Mouse (Mus musculus): ENCODE measurements around the gene Hcls1. TPM values are rescaled to one million over a fixed set of nuclear protein-coding genes. Genes with fewer than 3 reads are reported as not detected.

Hcls1 gene
- polyA plus RNA-seq, 1 experiment from 2014 or later = 3.4 TPM

GRCm38 (mm10) chr16:36920410-36920809 is 14.4 kb upstream of the Hcls1 start:
- H3K27ac ChIP-seq = no peak overlapping the region
- peaks cover 60% of the 10 kb centered on the region for H3K36me3 ChIP-seq
- ATAC-seq (ENCODE audit: insufficient number of reproducible peaks, insufficient read depth, low FRiP score, low TSS enrichment) = no peak
- no peaks in the 10 kb centered on the region for H3K27me3 ChIP-seq
- no peak overlapping the region for H3K4me2 ChIP-seq (replicated peaks)
- no peak overlapping the region for H3K9ac ChIP-seq
- H3K4me1 ChIP-seq = no peaks in the 10 kb centered on the region
- WGBS = 92% methylated on average over 3 of the region's 3 CpGs
- H3K9me3 ChIP-seq = no peaks in the 10 kb centered on the region
- H3K4me3 ChIP-seq = no peak overlapping the region

GRCm38 (mm10) chr16:36921067-36921613 is 13.6 kb upstream of the Hcls1 start:
- Histone ChIP-seq H3K4me2 (replicated peaks) (no peak overlapping the region), H3K9me3 (no peaks in the 10 kb centered on the region), H3K36me3 (peaks cover 60% of the 10 kb centered on the region), H3K4me3 (no peak overlapping the region), H3K27ac (no peak overlapping the region), H3K27me3 (no peaks in the 10 kb centered on the region), H3K4me1 (no peaks in the 10 kb centered on the region), H3K9ac (no peak overlapping the region)
- no peak for ATAC-seq (ENCODE audit: insufficient number of reproducible peaks, insufficient read depth, low FRiP score, low TSS enrichment)
- 88% methylated on average over 8 of the region's 8 CpGs for WGBS

DNA sequence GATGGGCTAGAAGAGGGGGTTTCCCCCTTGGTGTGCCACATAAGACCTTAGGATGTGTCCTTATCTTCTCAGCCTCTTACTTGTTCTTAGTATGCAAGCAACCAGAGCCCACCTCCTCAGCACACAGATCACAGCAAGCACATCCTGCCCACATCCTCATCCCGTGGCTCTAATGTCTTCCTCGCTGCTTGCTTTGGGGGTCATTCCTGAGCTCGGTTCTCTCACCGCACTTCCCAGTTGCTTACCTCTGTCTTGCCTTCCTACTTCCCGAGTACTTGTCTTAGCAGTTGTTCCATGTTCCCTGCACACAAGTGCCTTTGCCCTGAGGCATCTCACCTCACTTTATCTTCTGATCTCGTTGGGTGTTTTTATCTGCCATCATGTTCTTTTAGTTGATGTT is 12.8 kb upstream of the Hcls1 start:
- WGBS = 78% methylated on average over 6 of the region's 6 CpGs
- H3K4me1 ChIP-seq = no peaks in the 10 kb centered on the region
- H3K27ac ChIP-seq = no peak overlapping the region
- H3K4me2 ChIP-seq (replicated peaks) = no peak overlapping the region
- no peak for ATAC-seq (ENCODE audit: insufficient number of reproducible peaks, insufficient read depth, low FRiP score, low TSS enrichment)
- H3K36me3 ChIP-seq = peaks cover 61% of the 10 kb centered on the region
- H3K4me3 ChIP-seq = no peak overlapping the region
- no peak overlapping the region for H3K9ac ChIP-seq
- no peaks in the 10 kb centered on the region for H3K27me3 ChIP-seq
- H3K9me3 ChIP-seq = no peaks in the 10 kb centered on the region

DNA sequence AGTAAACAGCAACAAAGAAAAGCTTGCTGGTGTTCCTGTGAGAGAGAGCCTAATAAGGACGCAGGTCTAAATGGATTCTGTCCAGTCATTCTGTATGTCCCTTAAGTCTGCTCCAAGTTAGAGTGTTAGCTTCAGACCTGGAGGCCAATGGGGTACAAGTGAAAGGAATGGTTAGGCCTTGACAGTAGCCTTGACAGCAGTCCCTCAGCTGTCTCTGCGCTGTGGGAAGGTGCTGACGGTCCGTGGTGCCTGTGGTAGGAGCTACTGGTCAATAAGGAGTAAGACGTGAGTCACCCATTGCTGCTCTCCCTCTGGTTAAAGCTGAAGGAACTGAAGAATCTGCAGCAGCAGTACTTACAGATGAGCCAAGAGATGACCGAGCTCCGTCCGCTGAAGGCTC is 10.5 kb upstream of the Hcls1 start:
- H3K4me2 ChIP-seq (replicated peaks) = no peak overlapping the region
- H3K9ac ChIP-seq = no peak overlapping the region
- H3K27me3 ChIP-seq = no peaks in the 10 kb centered on the region
- no peaks in the 10 kb centered on the region for H3K4me1 ChIP-seq
- peaks cover 59% of the 10 kb centered on the region for H3K36me3 ChIP-seq
- ATAC-seq (ENCODE audit: insufficient number of reproducible peaks, insufficient read depth, low FRiP score, low TSS enrichment) = no peak
- H3K9me3 ChIP-seq = no peaks in the 10 kb centered on the region
- no peak overlapping the region for H3K4me3 ChIP-seq
- no peak overlapping the region for H3K27ac ChIP-seq
- WGBS = 91% methylated on average over 8 of the region's 8 CpGs

GRCm38 (mm10) chr16:36925351-36925750 is 9.4 kb upstream of the Hcls1 start:
- no peak overlapping the region for H3K9ac ChIP-seq
- no peak for ATAC-seq (ENCODE audit: insufficient number of reproducible peaks, insufficient read depth, low FRiP score, low TSS enrichment)
- H3K9me3 ChIP-seq = no peaks in the 10 kb centered on the region
- no peaks in the 10 kb centered on the region for H3K27me3 ChIP-seq
- H3K4me1 ChIP-seq = no peaks in the 10 kb centered on the region
- H3K27ac ChIP-seq = no peak overlapping the region
- H3K36me3 ChIP-seq = peaks cover 64% of the 10 kb centered on the region
- H3K4me2 ChIP-seq (replicated peaks) = no peak overlapping the region
- no peak overlapping the region for H3K4me3 ChIP-seq
- WGBS = 91% methylated on average over 6 of the region's 6 CpGs

- Histone ChIP-seq H3K27ac (no peak overlapping the region), H3K4me1 (no peaks in the 10 kb centered on the region), H3K9me3 (no peaks in the 10 kb centered on the region), H3K27me3 (no peaks in the 10 kb centered on the region), H3K4me2 (replicated peaks) (no peak overlapping the region), H3K9ac (no peak overlapping the region), H3K36me3 (peaks cover 65% of the 10 kb centered on the region), H3K4me3 (no peak overlapping the region)
- WGBS = 83% methylated on average over 6 of the region's 6 CpGs
- ATAC-seq (ENCODE audit: insufficient number of reproducible peaks, insufficient read depth, low FRiP score, low TSS enrichment) = no peak
Observed at GRCm38 (mm10) chr16:36925797-36926196, 9.0 kb upstream of the Hcls1 start.

DNA sequence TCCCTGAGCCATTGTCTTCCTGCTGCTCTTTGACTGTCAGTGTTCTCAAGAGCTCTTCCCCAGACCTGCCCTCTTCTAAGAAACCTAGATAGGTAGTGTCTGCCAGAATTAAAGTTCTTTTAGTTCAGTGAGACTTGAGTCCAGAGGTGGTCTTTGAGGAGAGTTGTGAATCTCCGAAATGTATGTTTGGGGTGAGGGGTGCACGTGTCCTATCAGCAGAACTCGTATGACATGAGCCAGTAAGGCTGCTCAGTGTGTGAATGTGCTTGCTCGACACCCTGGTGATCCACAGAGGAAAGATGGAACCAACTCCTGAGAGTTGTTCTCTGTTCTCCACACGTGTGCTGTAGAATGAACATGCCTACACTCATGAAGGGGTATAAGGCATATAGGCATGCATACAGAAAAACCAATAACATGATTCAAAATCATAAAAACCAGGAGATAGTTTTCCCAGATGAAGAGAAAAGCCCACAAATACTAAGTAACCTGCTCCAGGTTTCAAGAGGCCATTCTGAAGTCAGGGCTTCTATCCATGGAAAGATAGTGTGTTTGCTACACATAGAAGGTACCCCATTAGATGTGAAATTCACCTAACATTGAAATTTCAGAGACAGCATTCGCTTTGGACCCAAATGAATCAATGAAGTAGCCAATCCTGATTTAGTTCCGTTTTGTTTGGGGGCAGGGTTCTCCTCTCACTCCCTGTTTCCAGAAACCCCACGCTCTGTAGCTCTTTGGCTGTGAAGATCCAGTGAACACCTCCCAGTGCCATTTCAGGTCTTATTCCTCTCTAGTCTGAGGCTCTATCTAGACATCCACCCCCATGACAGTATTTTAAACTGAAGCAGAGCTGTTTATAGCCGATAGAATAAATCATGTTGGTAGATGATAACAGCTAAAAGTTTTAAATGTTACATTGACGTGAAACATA is 8.0 kb upstream of the Hcls1 start:
- Histone ChIP-seq H3K27me3 (no peaks in the 10 kb centered on the region), H3K4me1 (no peaks in the 10 kb centered on the region), H3K27ac (no peak overlapping the region), H3K9ac (no peak overlapping the region), H3K36me3 (peaks cover 61% of the 10 kb centered on the region), H3K4me2 (replicated peaks) (no peak overlapping the region), H3K4me3 (no peak overlapping the region), H3K9me3 (no peaks in the 10 kb centered on the region)
- 92% methylated on average over 10 of the region's 10 CpGs for WGBS
- ATAC-seq (ENCODE audit: insufficient number of reproducible peaks, insufficient read depth, low FRiP score, low TSS enrichment) = no peak

DNA sequence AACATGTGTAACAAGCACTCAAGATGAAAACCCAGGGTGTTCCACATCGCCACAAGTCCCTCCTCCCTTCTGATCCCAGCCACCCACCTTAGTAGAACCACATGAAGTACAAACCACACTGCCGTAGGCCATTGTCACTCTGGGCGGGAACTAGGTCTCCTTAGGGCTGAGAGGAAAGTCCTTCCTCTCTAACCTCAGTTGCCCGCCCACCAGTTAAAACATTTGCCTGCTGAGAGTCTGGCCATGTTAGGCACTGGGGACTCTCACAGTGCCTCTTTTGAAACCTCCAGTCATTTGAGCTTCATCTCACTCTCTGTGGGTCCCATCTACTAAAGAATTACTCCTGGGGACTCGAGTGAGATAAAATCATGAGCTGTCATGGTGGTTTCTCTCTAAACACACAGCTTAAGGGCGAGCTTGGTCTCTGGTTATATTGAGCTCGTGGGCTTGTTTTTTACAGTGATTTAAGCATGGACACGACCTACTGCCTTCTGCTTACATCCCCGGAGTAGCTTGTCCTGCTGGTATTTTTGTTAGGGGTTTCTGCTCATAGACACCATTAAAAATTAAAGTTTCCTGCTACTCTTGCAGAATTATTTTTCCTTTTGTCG is 7.2 kb upstream of the Hcls1 start:
- no peaks in the 10 kb centered on the region for H3K27me3 ChIP-seq
- H3K4me3 ChIP-seq = no peak overlapping the region
- H3K36me3 ChIP-seq = peaks cover 68% of the 10 kb centered on the region
- H3K27ac ChIP-seq = no peak overlapping the region
- no peak overlapping the region for H3K9ac ChIP-seq
- no peaks in the 10 kb centered on the region for H3K9me3 ChIP-seq
- no peaks in the 10 kb centered on the region for H3K4me1 ChIP-seq
- H3K4me2 ChIP-seq (replicated peaks) = no peak overlapping the region
- WGBS = 79% methylated on average over 10 of the region's 10 CpGs
- no peak for ATAC-seq (ENCODE audit: insufficient number of reproducible peaks, insufficient read depth, low FRiP score, low TSS enrichment)

- H3K9ac ChIP-seq = no peak overlapping the region
- ATAC-seq (ENCODE audit: insufficient number of reproducible peaks, insufficient read depth, low FRiP score, low TSS enrichment) = no peak
- no peaks in the 10 kb centered on the region for H3K27me3 ChIP-seq
- no peak overlapping the region for H3K4me3 ChIP-seq
- no peak overlapping the region for H3K27ac ChIP-seq
- peaks cover 72% of the 10 kb centered on the region for H3K36me3 ChIP-seq
- H3K4me2 ChIP-seq (replicated peaks) = no peak overlapping the region
- no peaks in the 10 kb centered on the region for H3K4me1 ChIP-seq
- H3K9me3 ChIP-seq = no peaks in the 10 kb centered on the region
- 92% methylated on average over 8 of the region's 8 CpGs for WGBS
Observed at GRCm38 (mm10) chr16:36928106-36928500, 6.7 kb upstream of the Hcls1 start.

DNA sequence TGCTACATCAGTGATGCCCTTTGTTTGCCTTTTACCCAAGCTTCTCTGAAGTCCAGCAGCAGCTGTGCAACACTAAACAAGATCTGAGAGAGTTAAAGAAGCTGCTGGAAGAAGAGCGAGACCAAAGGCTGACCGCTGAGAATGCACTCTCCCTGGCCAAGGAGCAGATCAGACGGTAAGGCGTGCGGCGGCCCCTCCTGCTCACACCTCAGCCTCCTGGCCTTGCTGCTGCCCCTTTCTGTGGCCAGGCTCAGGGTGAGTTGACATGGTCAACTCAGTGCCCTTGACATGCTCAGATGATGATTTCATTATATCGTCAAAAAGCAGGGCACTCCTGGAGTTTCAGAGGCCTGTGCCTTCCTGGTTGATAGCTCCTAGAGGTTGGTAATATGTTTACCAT is 5.6 kb upstream of the Hcls1 start:
- no peaks in the 10 kb centered on the region for H3K27me3 ChIP-seq
- H3K9ac ChIP-seq = no peak overlapping the region
- 96% methylated on average over 7 of the region's 7 CpGs for WGBS
- peaks cover 68% of the 10 kb centered on the region for H3K36me3 ChIP-seq
- H3K27ac ChIP-seq = no peak overlapping the region
- ATAC-seq (ENCODE audit: insufficient number of reproducible peaks, insufficient read depth, low FRiP score, low TSS enrichment) = no peak
- no peak overlapping the region for H3K4me3 ChIP-seq
- H3K4me2 ChIP-seq (replicated peaks) = no peak overlapping the region
- H3K4me1 ChIP-seq = no peaks in the 10 kb centered on the region
- H3K9me3 ChIP-seq = no peaks in the 10 kb centered on the region

GRCm38 (mm10) chr16:36930231-36931136 is 4.3 kb upstream of the Hcls1 start:
- Histone ChIP-seq H3K4me3 (no peak overlapping the region), H3K4me1 (no peaks in the 10 kb centered on the region), H3K36me3 (peaks cover 60% of the 10 kb centered on the region), H3K9ac (no peak overlapping the region), H3K27ac (no peak overlapping the region), H3K4me2 (replicated peaks) (no peak overlapping the region), H3K27me3 (no peaks in the 10 kb centered on the region), H3K9me3 (no peaks in the 10 kb centered on the region)
- WGBS = 74% methylated on average over 11 of the region's 11 CpGs
- no peak for ATAC-seq (ENCODE audit: insufficient number of reproducible peaks, insufficient read depth, low FRiP score, low TSS enrichment)
